ENCODE assay signal across 9 mouse cellular contexts in the genomic region with DNA sequence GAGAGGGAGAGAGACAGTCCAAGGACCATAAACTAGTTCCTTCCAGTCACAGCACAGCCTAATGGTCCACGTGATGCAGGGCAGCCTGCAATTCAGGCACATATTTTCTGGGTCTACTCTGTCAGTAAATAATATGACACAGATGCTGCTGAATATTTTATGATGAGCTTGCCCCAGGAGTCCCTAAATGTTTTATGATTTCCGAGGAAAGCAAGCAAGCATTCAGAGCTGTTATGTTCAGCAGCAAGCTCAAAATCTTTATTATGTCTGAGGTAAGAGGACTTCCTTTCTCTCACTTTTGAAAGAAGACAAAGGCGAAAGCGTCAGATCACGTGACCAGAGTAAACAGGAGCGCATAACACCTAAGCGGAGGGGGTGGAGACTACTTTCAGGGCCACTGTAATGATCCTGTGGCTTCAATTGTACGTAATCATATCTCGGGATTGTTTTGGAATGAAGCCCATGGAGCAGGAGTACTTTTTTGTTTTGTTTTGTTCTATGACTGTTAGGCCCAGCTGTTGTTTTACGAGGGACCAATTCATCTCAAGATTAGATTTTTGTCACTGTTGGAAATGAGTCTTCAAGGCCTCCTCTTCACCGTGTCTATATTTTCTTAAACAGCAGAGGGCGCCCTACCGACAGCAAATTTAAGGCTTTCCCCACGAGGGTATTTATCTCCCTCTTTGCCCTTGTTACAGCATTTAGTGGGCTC.
DNase-seq lines count a peak whose midpoint lies in the region; ATAC-seq lines count a peak whose summit lies in the region.
"Had no signal": no experiment of that assay in that cellular context is flagged by ENCODE, and none has a peak within 500 bp of the region (broad histone marks: within the 10 kb centered on the region; RNA-seq: fewer than 3 reads in every experiment).

No protein-coding gene starts in this region.

- no peaks in the 10 kb centered on the region for H3K9me3 ChIP-seq in embryonic facial prominence, embryonic 15.5 days (replicated peaks)
- H3K9me3 ChIP-seq in hindbrain, embryonic 16.5 days (ENCODE audit: control insufficient read depth, low read length) = no peaks in the 10 kb centered on the region
- H3K9me3 ChIP-seq in stomach, embryonic 16.5 days (replicated peaks; ENCODE audit: control insufficient read depth, low read length) = no peaks in the 10 kb centered on the region
- H3K9me3 ChIP-seq: heart, embryonic 15.5 days had no signal

- H3K9ac ChIP-seq in embryonic facial prominence, embryonic 15.5 days = no peak overlapping the region
- H3K9ac ChIP-seq in hindbrain, embryonic 16.5 days (ENCODE audit: low read depth, low read length) = no peak overlapping the region
- no peak overlapping the region for H3K9ac ChIP-seq in stomach, embryonic 16.5 days (ENCODE audit: low read length)
- H3K9ac ChIP-seq: heart, embryonic 15.5 days had no signal

- peak; percentile 44 for DNase-seq in adrenal gland, postnatal 10 days
- DNase-seq in adrenal gland, adult 8-10 months = no peak
- DNase-seq in adrenal gland, postnatal 14 days = peak; percentile 43
- peak; percentile 73 for DNase-seq in layer of hippocampus, postnatal 10 days (ENCODE audit: low spot score in 2 of 2)
- DNase-seq in mesoderm, embryonic 11.5 days (ENCODE audit: low read depth, low spot score) = peak; percentile 74

- H3K4me3 ChIP-seq in embryonic facial prominence, embryonic 15.5 days (replicated peaks) = peak overlapping the region; percentile 9; the same call in 1 of the 2 replicates
- no peak overlapping the region for H3K4me3 ChIP-seq in hindbrain, embryonic 16.5 days (ENCODE audit: low read length)
- no peak overlapping the region for H3K4me3 ChIP-seq in stomach, embryonic 16.5 days (replicated peaks; ENCODE audit: low read length)
- H3K4me3 ChIP-seq: heart, embryonic 15.5 days had no signal

- H3K4me1 ChIP-seq in embryonic facial prominence, embryonic 15.5 days = 0 out of 2 replicates have a peak, but pooled peaks cover 7% of the 10 kb centered on the region
- H3K4me1 ChIP-seq in hindbrain, embryonic 16.5 days (ENCODE audit: control insufficient read depth, insufficient read depth, low read depth, low read length) = peaks cover 3% of the 10 kb centered on the region; the same call in 1 of the 2 replicates
- H3K4me1 ChIP-seq in stomach, embryonic 16.5 days (ENCODE audit: control insufficient read depth, insufficient read depth, low read length) = 0 out of 2 replicates have a peak, but pooled peaks cover 4% of the 10 kb centered on the region

- ATAC-seq in embryonic facial prominence, embryonic 15.5 days (ENCODE audit: insufficient number of reproducible peaks, low FRiP score, low TSS enrichment, low read depth) = peak; percentile 85
- ATAC-seq in hindbrain, embryonic 16.5 days = peak; percentile 90
- ATAC-seq in stomach, embryonic 16.5 days (ENCODE audit: insufficient read depth, low FRiP score) = peak; percentile 70; the same call in 1 of the 2 replicates

- WGBS in embryonic facial prominence, embryonic 15.5 days = 24% methylated on average over 14 of the region's 14 CpGs
- 29% methylated on average over 14 of the region's 14 CpGs for WGBS in hindbrain, embryonic 16.5 days
- 21% methylated on average over 14 of the region's 14 CpGs for WGBS in stomach, embryonic 16.5 days

- H3K27me3 ChIP-seq in embryonic facial prominence, embryonic 15.5 days = no peaks in the 10 kb centered on the region
- H3K27me3 ChIP-seq in hindbrain, embryonic 16.5 days (replicated peaks; ENCODE audit: control insufficient read depth, insufficient read depth, low read length) = no peaks in the 10 kb centered on the region
- H3K27me3 ChIP-seq in stomach, embryonic 16.5 days (ENCODE audit: control insufficient read depth, insufficient read depth, low read length) = no peaks in the 10 kb centered on the region
- H3K27me3 ChIP-seq: heart, embryonic 15.5 days had no signal

- peak overlapping the region; percentile 68 for H3K27ac ChIP-seq in embryonic facial prominence, embryonic 15.5 days (replicated peaks)
- peak overlapping the region; percentile 36; the same call in 1 of the 2 replicates for H3K27ac ChIP-seq in hindbrain, embryonic 16.5 days (ENCODE audit: low read depth, low read length)
- peak overlapping the region; percentile 43; the same call in 1 of the 2 replicates for H3K27ac ChIP-seq in stomach, embryonic 16.5 days (ENCODE audit: low read length)
- H3K27ac ChIP-seq: heart, embryonic 15.5 days had no signal

- peak overlapping the region; percentile 31 for H3K4me2 ChIP-seq in embryonic facial prominence, embryonic 15.5 days (replicated peaks)
- H3K4me2 ChIP-seq in hindbrain, embryonic 16.5 days (ENCODE audit: low read length) = peak overlapping the region; percentile 26
- peak overlapping the region; percentile 29 for H3K4me2 ChIP-seq in stomach, embryonic 16.5 days (ENCODE audit: low read depth, low read length)
- H3K4me2 ChIP-seq: heart, embryonic 15.5 days had no signal

- H3K36me3 ChIP-seq in embryonic facial prominence, embryonic 15.5 days = no peaks in the 10 kb centered on the region
- H3K36me3 ChIP-seq in hindbrain, embryonic 16.5 days (ENCODE audit: control insufficient read depth, insufficient read depth, low read length) = no peaks in the 10 kb centered on the region
- no peaks in the 10 kb centered on the region for H3K36me3 ChIP-seq in stomach, embryonic 16.5 days (ENCODE audit: control insufficient read depth, insufficient read depth, low read length)
- H3K36me3 ChIP-seq: heart, embryonic 15.5 days had no signal
